In genomic region chr17:12297978-12298377, GRCm38 (mm10) we compare ENCODE assay signal across 11 mouse cellular contexts. TPM values are rescaled to one million over a fixed set of nuclear protein-coding genes. Genes with fewer than 3 reads are reported as not detected.
DNase-seq lines count a peak whose midpoint lies in the region; ATAC-seq and TF ChIP-seq lines count a peak whose summit lies in the region.
"Had no signal": no experiment of that assay in that cellular context is flagged by ENCODE, and none has a peak within 500 bp of the region (broad histone marks: within the 10 kb centered on the region; RNA-seq: fewer than 3 reads in every experiment).

No protein-coding gene starts in this region.

- TF ChIP-seq EP300 in lung, postnatal 0 days (IDR thresholded peaks at IDR 0.05) = no peak

- H3K4me2 ChIP-seq in heart, embryonic 12.5 days = 0 out of 2 replicates have a peak overlapping the region, but pooled peaks have one; percentile 21
- no peak overlapping the region for H3K4me2 ChIP-seq in lung, postnatal 0 days (replicated peaks; ENCODE audit: low read depth, low read length)
- H3K4me2 ChIP-seq in stomach, embryonic 16.5 days (ENCODE audit: low read depth, low read length) = peak overlapping the region; percentile 21; the same call in 1 of the 2 replicates
- H3K4me2 ChIP-seq: hindbrain, embryonic 13.5 days; midbrain, embryonic 13.5 days; neural tube, embryonic 15.5 days had no signal

- WGBS in heart, embryonic 12.5 days = 60% methylated on average over 4 of the region's 4 CpGs
- WGBS in lung, postnatal 0 days = 69% methylated on average over 4 of the region's 4 CpGs
- WGBS in stomach, embryonic 16.5 days = 60% methylated on average over 4 of the region's 4 CpGs

- no peak overlapping the region for H3K4me3 ChIP-seq in heart, embryonic 12.5 days
- no peak overlapping the region for H3K4me3 ChIP-seq in lung, postnatal 0 days (ENCODE audit: low read depth, low read length)
- no peak overlapping the region for H3K4me3 ChIP-seq in stomach, embryonic 16.5 days (replicated peaks; ENCODE audit: low read length)
- H3K4me3 ChIP-seq: hindbrain, embryonic 13.5 days; midbrain, embryonic 13.5 days; neural tube, embryonic 15.5 days had no signal

- H3K36me3 ChIP-seq in heart, embryonic 12.5 days = no peaks in the 10 kb centered on the region
- no peaks in the 10 kb centered on the region for H3K36me3 ChIP-seq in lung, postnatal 0 days (ENCODE audit: insufficient read depth, low read length)
- H3K36me3 ChIP-seq in stomach, embryonic 16.5 days (ENCODE audit: control insufficient read depth, insufficient read depth, low read length) = no peaks in the 10 kb centered on the region
- H3K36me3 ChIP-seq: hindbrain, embryonic 13.5 days; midbrain, embryonic 13.5 days; neural tube, embryonic 15.5 days had no signal

- ATAC-seq in heart, embryonic 12.5 days (ENCODE audit: insufficient number of reproducible peaks, low FRiP score) = no peak
- ATAC-seq in lung, postnatal 0 days = no peak
- ATAC-seq in stomach, embryonic 16.5 days (ENCODE audit: insufficient read depth, low FRiP score) = no peak
- ATAC-seq: midbrain, embryonic 13.5 days had no signal

- no peaks in the 10 kb centered on the region for H3K27me3 ChIP-seq in heart, embryonic 12.5 days (replicated peaks)
- H3K27me3 ChIP-seq in lung, postnatal 0 days (replicated peaks; ENCODE audit: insufficient read depth, low read length) = no peaks in the 10 kb centered on the region
- H3K27me3 ChIP-seq in stomach, embryonic 16.5 days (ENCODE audit: control insufficient read depth, insufficient read depth, low read length) = no peaks in the 10 kb centered on the region
- H3K27me3 ChIP-seq: hindbrain, embryonic 13.5 days; midbrain, embryonic 13.5 days; neural tube, embryonic 15.5 days had no signal

- TF ChIP-seq CTCF in lung, postnatal 0 days (IDR thresholded peaks at IDR 0.05) = no peak

- no peaks in the 10 kb centered on the region for H3K9me3 ChIP-seq in heart, embryonic 12.5 days (replicated peaks)
- H3K9me3 ChIP-seq in lung, postnatal 0 days (ENCODE audit: low read length) = no peaks in the 10 kb centered on the region
- H3K9me3 ChIP-seq in stomach, embryonic 16.5 days (replicated peaks; ENCODE audit: control insufficient read depth, low read length) = no peaks in the 10 kb centered on the region
- H3K9me3 ChIP-seq: hindbrain, embryonic 13.5 days; midbrain, embryonic 13.5 days; neural tube, embryonic 15.5 days had no signal

- DNase-seq in heart, postnatal 10 days = no peak
- DNase-seq in lung, postnatal 0 days (ENCODE audit: low spot score) = no peak
- no peak for DNase-seq in lung, postnatal 25 days (ENCODE audit: low spot score)
- peak; percentile 44 to 52 for DNase-seq in kidney, adult 8-10 months
- DNase-seq in thymus, postnatal 4 days = no peak
- DNase-seq in gastrocnemius, adult 8-10 months (ENCODE audit: low spot score in 2 of 2) = no peak

- H3K27ac ChIP-seq in heart, embryonic 12.5 days (ENCODE audit: poor library complexity, severe bottlenecking) = peak overlapping the region; percentile 79
- peak overlapping the region; percentile 59 for H3K27ac ChIP-seq in lung, postnatal 0 days (ENCODE audit: low read length)
- H3K27ac ChIP-seq in stomach, embryonic 16.5 days (ENCODE audit: low read length) = peak overlapping the region; percentile 85
- H3K27ac ChIP-seq: hindbrain, embryonic 13.5 days; midbrain, embryonic 13.5 days; neural tube, embryonic 15.5 days had no signal

- H3K9ac ChIP-seq in heart, embryonic 12.5 days = 0 out of 2 replicates have a peak overlapping the region, but pooled peaks have one; percentile 2
- H3K9ac ChIP-seq in lung, postnatal 0 days (replicated peaks; ENCODE audit: low read depth) = no peak overlapping the region
- H3K9ac ChIP-seq in stomach, embryonic 16.5 days (ENCODE audit: low read length) = no peak overlapping the region
- H3K9ac ChIP-seq: hindbrain, embryonic 13.5 days; midbrain, embryonic 13.5 days; neural tube, embryonic 15.5 days had no signal

- H3K4me1 ChIP-seq in heart, embryonic 12.5 days (replicated peaks) = peaks cover 37% of the 10 kb centered on the region
- H3K4me1 ChIP-seq in lung, postnatal 0 days (ENCODE audit: insufficient read depth, low read depth, low read length) = peaks cover 13% of the 10 kb centered on the region; the same call in 1 of the 2 replicates
- peaks cover 33% of the 10 kb centered on the region for H3K4me1 ChIP-seq in stomach, embryonic 16.5 days (ENCODE audit: control insufficient read depth, insufficient read depth, low read length)

- intact Hi-C loops in heart, postnatal 10 days (cut with DNase I) = no loop called here

RNA-seq across cellular contexts. Expression of gene Map3k4, which starts 20.6 kb away (rescaled TPM):
- polyA plus RNA-seq in heart, embryonic 12.5 days (2016; fragmentation: Nextera tagmentation; extraction: Ambion mirVana) = 42.9 and 47.4 TPM in 2 replicates
- 10 to 100 TPM; 35.6 to 39.4 TPM for total RNA-seq in heart, postnatal 10 days (2021)
- 32.5 and 35.4 TPM in 2 replicates for polyA plus RNA-seq in lung, postnatal 0 days (2015; fragmentation: Nextera tagmentation; extraction: Ambion mirVana)
- 28.2 and 35.6 TPM in 2 replicates for polyA plus RNA-seq in stomach, embryonic 16.5 days (2015; fragmentation: Nextera tagmentation; extraction: Ambion mirVana)
- total RNA-seq in gastrocnemius, adult 8-10 months (2022) = 10 to 100 TPM; 32.4 to 41.9 (median 36.2) TPM

Comparison
In these comparisons a context has a peak if more than half of its experiments do, and no peak if none do; other contexts are left out.
1. DNase-seq: peak in kidney, adult 8-10 months (2 of 2); none in heart, postnatal 10 days (0 of 2), lung, postnatal 0 days (single experiment), lung, postnatal 25 days (single experiment), thymus, postnatal 4 days (single experiment) and gastrocnemius, adult 8-10 months (0 of 2).
2. Peak in every context shown above with its lines, with median percentiles within 50 percentile points of each other: H3K27ac ChIP-seq.